Mouse (Mus musculus) intestine, postnatal 0 days (tissue): ENCODE measurements around the gene Snapc4. TPM values are rescaled to one million over a fixed set of nuclear protein-coding genes. Genes with fewer than 3 reads are reported as not detected.

Experiments used
- ATAC-seq: fragments of 200-750 bp; cut with Nextera tagmentation; 2 replicates; pipeline ENCODE4 v1.8.0; 2017; ENCODE audit warnings: mild to moderate bottlenecking, moderate TSS enrichment, moderate library complexity
- H3K27ac ChIP-seq: fragments of 300-500 bp; sonication (generic); 2 replicates; pipeline ENCODE4 v1.5.1; 2014; ENCODE audit warnings: mild to moderate bottlenecking, low read depth, low read length, moderate library complexity
- H3K27me3 ChIP-seq: fragments of 300-500 bp; sonication (generic); replicated peaks from 2 replicates; pipeline ENCODE4 v1.6.1; 2014; ENCODE audit warnings: low read length, mixed read lengths; ENCODE audit not compliant: control insufficient read depth, insufficient read depth
- H3K36me3 ChIP-seq: fragments of 300-500 bp; sonication (generic); 2 replicates; pipeline ENCODE4 v1.6.1; 2014; ENCODE audit warnings: mild to moderate bottlenecking, moderate library complexity; ENCODE audit not compliant: control insufficient read depth, insufficient read depth
- H3K4me1 ChIP-seq: fragments of 300-500 bp; sonication (generic); replicated peaks from 2 replicates; pipeline ENCODE4 v1.6.1; 2014; ENCODE audit warnings: antibody characterized with exemption, low read length, mixed read lengths; ENCODE audit not compliant: control insufficient read depth, insufficient read depth
- H3K4me2 ChIP-seq: fragments of 300-500 bp; sonication (generic); replicated peaks from 2 replicates; pipeline ENCODE4 v1.6.1; 2014; ENCODE audit warnings: low read depth, mild to moderate bottlenecking, moderate library complexity
- H3K4me3 ChIP-seq: fragments of 300-500 bp; sonication (generic); 2 replicates; pipeline ENCODE4 v1.5.1; 2014; ENCODE audit warnings: low read depth, low read length
- H3K9ac ChIP-seq: fragments of 300-500 bp; sonication (generic); 2 replicates; pipeline ENCODE4 v1.6.1; 2014; ENCODE audit warnings: mild to moderate bottlenecking, low read depth, low read length
- H3K9me3 ChIP-seq: fragments of 300-500 bp; sonication (generic); 2 replicates; pipeline ENCODE4 v1.6.1; 2016; ENCODE audit warnings: mixed run types; ENCODE audit not compliant: control insufficient read depth
- CTCF ChIP-seq: sonication (generic); IDR thresholded peaks from 2 replicates; pipeline ENCODE4 v1.5.1; 2016; ENCODE audit warnings: low read depth, mild to moderate bottlenecking, control low read depth, antibody characterized with exemption, moderate library complexity
- WGBS: fragments of 180-500 bp; shearing (Covaris S2); extraction: QIAGEN DNeasy Blood & Tissue Kit; methylation state at CpG from one replicate; pipeline ENCODE4 v1.1.7; 2014; 5-methylcytosine and 5-hydroxymethylcytosine counted together
- polyA plus RNA-seq: library from polyadenylated mRNA; unstranded; fragments of >200 nt; fragmentation: Nextera tagmentation; extraction: Ambion mirVana; gene quantifications from 2 replicates; pipeline ENCODE4 v1.2.1, GENCODE M21; 2015

Gene Snapc4
- polyA plus RNA-seq: 5.6 and 6.7 TPM in 2 replicates

DNA sequence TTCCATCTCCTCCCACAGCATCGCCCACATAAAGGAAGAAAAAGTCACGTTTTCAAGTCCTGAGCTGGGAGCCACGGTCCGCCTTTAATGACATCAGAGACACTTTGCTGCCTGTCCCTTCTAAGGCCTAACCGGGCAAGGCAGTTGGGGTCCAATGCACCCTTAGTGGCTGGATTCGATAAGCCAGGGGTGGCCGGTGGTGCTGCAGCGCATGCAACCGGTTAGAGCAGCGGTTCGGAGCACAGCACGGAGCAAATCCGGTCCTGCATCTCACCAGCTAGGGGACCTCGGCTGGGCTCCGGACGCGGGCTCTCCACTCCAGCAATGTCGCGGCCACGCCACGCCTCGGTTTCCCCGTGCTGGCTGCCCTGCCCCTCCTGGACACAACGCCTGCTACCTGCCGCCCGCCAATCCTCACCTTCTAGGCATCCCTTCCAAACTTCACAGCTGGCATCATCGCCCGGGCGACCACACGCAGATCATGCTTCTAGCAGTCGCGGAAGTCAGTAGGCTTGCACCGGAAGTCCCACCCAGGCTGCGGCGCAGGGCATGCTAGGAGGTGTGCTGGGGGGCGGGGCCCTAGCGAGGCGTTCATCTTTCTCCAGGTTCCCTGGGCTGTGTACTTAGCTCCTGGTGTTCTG lies at the start of gene Snapc4:
Snapc4 (minus strand) TSS at position 523 of the 641 bp plus-strand sequence.
- peak within 1 kb of the TSS; percentile 79 for H3K4me2 ChIP-seq
- under 1% methylated on average over 38 of the region's 38 CpGs for WGBS
- H3K27ac ChIP-seq: no peak within 1 kb of the TSS
- H3K36me3 ChIP-seq: peaks cover 47% of the 10 kb centered on the region
- ATAC-seq: peak; percentile 83
- H3K4me1 ChIP-seq: no peaks in the 10 kb centered on the region
- peak within 1 kb of the TSS; percentile 61 for H3K4me3 ChIP-seq
- no peaks in the 10 kb centered on the region for H3K9me3 ChIP-seq
- TF ChIP-seq CTCF: no peak; the same call in 1 of the 2 replicates
- peak within 1 kb of the TSS; percentile 51 for H3K9ac ChIP-seq
- H3K27me3 ChIP-seq: no peaks in the 10 kb centered on the region

- 0 out of 2 replicates have a peak, but pooled peaks have one; percentile 9 for TF ChIP-seq CTCF
- no peak overlapping the region for H3K4me2 ChIP-seq
- H3K9ac ChIP-seq: no peak overlapping the region
- no peak overlapping the region for H3K27ac ChIP-seq
- no peak overlapping the region for H3K4me3 ChIP-seq
- no peak for ATAC-seq
- H3K4me1 ChIP-seq: no peaks in the 10 kb centered on the region
- H3K27me3 ChIP-seq: no peaks in the 10 kb centered on the region
- WGBS: 96% methylated on average over 5 of the region's 5 CpGs
- H3K9me3 ChIP-seq: no peaks in the 10 kb centered on the region
- peaks cover 96% of the 10 kb centered on the region for H3K36me3 ChIP-seq
Observed at GRCm38 (mm10) chr2:26429851-26430250, 49.4 kb upstream of the Snapc4 start.

DNA sequence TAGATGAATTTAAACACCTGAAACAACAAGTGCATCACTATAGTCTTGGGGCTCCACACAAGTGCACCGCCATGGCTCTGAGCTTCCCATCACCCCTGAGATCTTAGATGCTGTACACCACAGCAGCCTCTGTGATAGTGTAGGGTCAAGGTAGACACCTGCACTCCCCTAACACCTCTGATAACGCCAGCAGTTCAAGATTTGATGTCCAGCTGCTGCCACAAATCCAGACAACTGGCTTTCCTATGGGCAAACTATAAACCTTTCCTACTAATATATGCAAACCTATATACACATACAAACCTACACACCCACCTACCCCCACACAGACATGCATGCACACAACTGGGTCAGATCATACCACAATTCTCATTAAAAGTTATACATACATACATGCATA lies 44.1 kb upstream of the Snapc4 start:
- Histone ChIP-seq H3K27ac (no peak overlapping the region), H3K9me3 (no peaks in the 10 kb centered on the region), H3K4me1 (no peaks in the 10 kb centered on the region), H3K4me2 (no peak overlapping the region), H3K27me3 (no peaks in the 10 kb centered on the region), H3K36me3 (peaks cover 99% of the 10 kb centered on the region), H3K9ac (no peak overlapping the region), H3K4me3 (no peak overlapping the region)
- WGBS: 96% methylated on average over 2 of the region's 2 CpGs
- ATAC-seq: no peak
- no peak for TF ChIP-seq CTCF

DNA sequence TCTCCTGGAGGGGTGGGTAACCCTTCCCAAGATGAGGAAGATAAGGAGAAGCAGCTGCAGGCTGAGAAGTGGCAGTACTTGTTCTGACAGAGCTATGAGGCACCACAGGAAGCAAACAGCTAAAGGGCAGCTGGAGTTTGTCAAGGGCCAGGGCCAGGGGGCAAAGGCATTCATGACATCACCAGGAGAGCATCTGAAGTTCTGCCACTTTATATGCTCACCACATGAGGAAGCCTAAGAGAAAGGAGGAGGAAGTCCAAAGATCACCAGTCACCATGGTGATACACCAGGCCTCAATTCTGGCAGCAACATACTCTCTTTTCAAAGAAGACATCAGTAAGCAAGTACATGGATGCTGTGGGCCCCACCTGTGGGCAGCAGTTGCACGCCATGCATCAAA lies 42.6 kb upstream of the Snapc4 start:
- Histone ChIP-seq H3K27me3 (no peaks in the 10 kb centered on the region), H3K9ac (no peak overlapping the region), H3K4me2 (no peak overlapping the region), H3K4me1 (no peaks in the 10 kb centered on the region), H3K27ac (peak overlapping the region; percentile 15; the same call in 1 of the 2 replicates), H3K4me3 (no peak overlapping the region), H3K36me3 (peaks cover 95% of the 10 kb centered on the region), H3K9me3 (no peaks in the 10 kb centered on the region)
- TF ChIP-seq CTCF: no peak
- ATAC-seq: peak; percentile 89
- 63% methylated on average over 1 of the region's 1 CpGs for WGBS

DNA sequence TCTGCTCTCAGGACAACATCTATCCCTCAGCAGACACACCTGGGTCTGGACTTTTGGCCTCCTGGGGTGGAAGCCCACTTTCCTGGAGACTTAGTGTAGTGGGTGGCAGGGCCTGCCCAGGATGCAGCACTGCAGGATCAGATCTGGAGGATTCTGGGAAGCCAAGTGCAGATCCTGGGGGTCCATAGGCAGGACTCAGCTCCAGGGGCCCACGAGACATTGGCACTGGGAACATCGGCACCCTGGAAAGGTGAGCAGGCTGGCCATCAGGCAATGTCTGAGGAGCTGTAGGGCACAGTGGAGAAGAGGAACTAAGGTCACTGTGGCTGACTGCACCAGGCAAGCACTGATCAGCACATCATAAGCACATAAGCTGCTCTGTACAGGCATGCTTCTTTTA lies 41.5 kb upstream of the Snapc4 start:
- H3K4me1 ChIP-seq: no peaks in the 10 kb centered on the region
- no peaks in the 10 kb centered on the region for H3K27me3 ChIP-seq
- peaks cover 95% of the 10 kb centered on the region for H3K36me3 ChIP-seq
- H3K4me3 ChIP-seq: no peak overlapping the region
- H3K9ac ChIP-seq: no peak overlapping the region
- no peak for TF ChIP-seq CTCF
- ATAC-seq: no peak
- H3K27ac ChIP-seq: no peak overlapping the region
- WGBS: 95% methylated on average over 2 of the region's 2 CpGs
- H3K9me3 ChIP-seq: no peaks in the 10 kb centered on the region
- no peak overlapping the region for H3K4me2 ChIP-seq

DNA sequence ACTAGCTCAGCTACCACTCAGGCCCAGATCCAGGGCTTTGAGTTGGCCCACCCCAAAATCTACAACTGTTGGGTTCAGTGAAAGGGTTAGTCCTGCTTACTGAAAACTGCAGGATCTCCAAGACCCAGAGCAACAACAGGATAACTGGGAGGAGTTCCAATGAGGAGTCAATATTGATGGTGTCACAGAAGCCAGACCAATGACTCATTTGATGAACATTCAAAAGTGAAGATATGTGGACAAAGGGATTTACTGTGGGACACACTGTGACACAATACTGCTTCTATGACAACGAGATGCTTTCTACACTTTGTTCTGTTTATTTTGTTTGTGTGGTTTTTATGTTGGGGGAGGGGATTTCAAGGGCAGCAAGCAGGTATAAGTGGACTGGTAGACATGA lies 37.7 kb upstream of the Snapc4 start:
- Histone ChIP-seq H3K4me1 (no peaks in the 10 kb centered on the region), H3K27ac (no peak overlapping the region), H3K36me3 (peaks cover 92% of the 10 kb centered on the region), H3K4me3 (no peak overlapping the region), H3K4me2 (no peak overlapping the region), H3K9ac (no peak overlapping the region), H3K27me3 (no peaks in the 10 kb centered on the region), H3K9me3 (no peaks in the 10 kb centered on the region)
- TF ChIP-seq CTCF: no peak
- WGBS: 90% methylated on average over 1 of the region's 1 CpGs
- no peak for ATAC-seq
